Mouse (Mus musculus) hindbrain, postnatal 0 days (tissue): ENCODE results near the gene Cenpc1. TPM values are rescaled to one million over a fixed set of nuclear protein-coding genes. Genes with fewer than 3 reads are reported as not detected.

Experiments used
- ATAC-seq: fragments of 200-750 bp; cut with Nextera tagmentation; 2 replicates; pipeline ENCODE4 v1.8.0; 2017; ENCODE audit warnings: mild to moderate bottlenecking, moderate TSS enrichment, moderate library complexity
- DNase-seq: peaks from one replicate; pipeline ENCODE4 v3.0.0-alpha.2; 2015; ENCODE audit warnings: low spot score
- H3K27ac ChIP-seq: fragments of 300-500 bp; sonication (generic); 2 replicates; pipeline ENCODE4 v1.5.1; 2014; ENCODE audit warnings: mild to moderate bottlenecking
- H3K27me3 ChIP-seq: fragments of 300-500 bp; sonication (generic); 2 replicates; pipeline ENCODE4 v1.6.1; 2014; ENCODE audit warnings: low read length, mixed read lengths; ENCODE audit not compliant: insufficient read depth
- H3K36me3 ChIP-seq: fragments of 300-500 bp; sonication (generic); 2 replicates; pipeline ENCODE4 v1.6.1; 2014; ENCODE audit warnings: low read length, mixed read lengths; ENCODE audit not compliant: insufficient read depth
- H3K4me1 ChIP-seq: fragments of 300-500 bp; sonication (generic); 2 replicates; pipeline ENCODE4 v1.6.1; 2014; ENCODE audit warnings: antibody characterized with exemption, low read length, mixed read lengths; ENCODE audit not compliant: insufficient read depth
- H3K4me2 ChIP-seq: fragments of 300-500 bp; sonication (generic); 2 replicates; pipeline ENCODE4 v1.6.1; 2014; ENCODE audit warnings: low read depth, mild to moderate bottlenecking, low read length, moderate library complexity, mixed read lengths
- H3K4me3 ChIP-seq: fragments of 300-500 bp; sonication (generic); 2 replicates; pipeline ENCODE4 v1.5.1; 2014; ENCODE audit warnings: low read length
- H3K9ac ChIP-seq: fragments of 300-500 bp; sonication (generic); replicated peaks from 2 replicates; pipeline ENCODE4 v1.6.1; 2014; ENCODE audit warnings: mild to moderate bottlenecking, low read length, moderate library complexity, mixed read lengths
- H3K9me3 ChIP-seq: fragments of 300-500 bp; sonication (generic); 2 replicates; pipeline ENCODE4 v1.6.1; 2016; ENCODE audit warnings: low read length, mixed read lengths
- CTCF ChIP-seq: IDR thresholded peaks from 2 replicates; pipeline ENCODE4 v1.5.1; 2016; ENCODE audit warnings: antibody characterized with exemption, control low read depth, low read depth
- WGBS: fragments of 180-500 bp; shearing (Covaris S2); extraction: QIAGEN DNeasy Blood & Tissue Kit; methylation state at CpG from one replicate; pipeline ENCODE4 v1.1.7; 2014; 5-methylcytosine and 5-hydroxymethylcytosine counted together
- polyA plus RNA-seq: library from polyadenylated mRNA; unstranded; fragments of >200 nt; fragmentation: Nextera tagmentation; extraction: Ambion mirVana; gene quantifications from 2 replicates; pipeline ENCODE4 v1.2.1, GENCODE M21; 2015
- total RNA-seq: library from RNA; depleted of rRNA; stranded (reverse); fragments of >200 nt; gene quantifications from 2 replicates; pipeline ENCODE4 v1.2.3, GENCODE M21; 2014; rRNA removed

Gene Cenpc1
- total and polyA plus RNA-seq, 2 experiments from 2014 or later = 17.8 to 24.3 TPM

- H3K9ac ChIP-seq = no peak overlapping the region
- H3K36me3 ChIP-seq = no peaks in the 10 kb centered on the region
- no peak overlapping the region for H3K4me2 ChIP-seq
- WGBS = 61% methylated on average over 8 of the region's 8 CpGs
- no peak overlapping the region for H3K4me3 ChIP-seq
- no peaks in the 10 kb centered on the region for H3K9me3 ChIP-seq
- DNase-seq (no peak), ATAC-seq (no peak)
- H3K27ac ChIP-seq = no peak overlapping the region
- H3K27me3 ChIP-seq = no peaks in the 10 kb centered on the region
- H3K4me1 ChIP-seq = no peaks in the 10 kb centered on the region
- TF ChIP-seq CTCF = no peak
Measured at GRCm38 (mm10) chr5:85977646-85978426, 87.5 kb downstream of the Cenpc1 start.

GRCm38 (mm10) chr5:85962791-85963190 lies 102.6 kb downstream of the Cenpc1 start:
- H3K4me3 ChIP-seq = no peak overlapping the region
- H3K4me2 ChIP-seq = no peak overlapping the region
- H3K27ac ChIP-seq = no peak overlapping the region
- no peak for TF ChIP-seq CTCF
- WGBS = 83% methylated on average over 7 of the region's 7 CpGs
- no peaks in the 10 kb centered on the region for H3K36me3 ChIP-seq
- H3K27me3 ChIP-seq = no peaks in the 10 kb centered on the region
- H3K4me1 ChIP-seq = no peaks in the 10 kb centered on the region
- ATAC-seq (no peak), DNase-seq (no peak)
- no peak overlapping the region for H3K9ac ChIP-seq
- no peaks in the 10 kb centered on the region for H3K9me3 ChIP-seq

Other genes with a start within 250 kb of the Cenpc1 start
- not detected in 2 replicates for gene Stap1, start 6.2 kb upstream of the Cenpc1 start, total RNA-seq
- gene Stap1, start 6.2 kb upstream of the Cenpc1 start, polyA plus RNA-seq = 0.86 and 1.1 TPM in 2 replicates
- gene Uba6, start 107.2 kb upstream of the Cenpc1 start, total RNA-seq = 10.6 and 11.9 TPM in 2 replicates
- gene Uba6, start 107.2 kb upstream of the Cenpc1 start, polyA plus RNA-seq = 7.2 and 7.9 TPM in 2 replicates
- not detected in 2 replicates for gene Gnrhr, start 132.3 kb upstream of the Cenpc1 start, total RNA-seq
- gene Gnrhr, start 132.3 kb upstream of the Cenpc1 start, polyA plus RNA-seq = 0.20 TPM in 1 of 2 replicates, not detected in the other
- gene Tmprss11c, start 223.7 kb upstream of the Cenpc1 start, total RNA-seq = not detected in 2 replicates
- not detected in 2 replicates for gene Tmprss11c, start 223.7 kb upstream of the Cenpc1 start, polyA plus RNA-seq